Mouse (Mus musculus): ENCODE data around the gene Ptprj. TPM values are rescaled to one million over a fixed set of nuclear protein-coding genes. Genes with fewer than 3 reads are reported as not detected.

The Ptprj gene
- polyA plus RNA-seq, 1 experiment from 2014 or later, result 1.7 TPM

DNA sequence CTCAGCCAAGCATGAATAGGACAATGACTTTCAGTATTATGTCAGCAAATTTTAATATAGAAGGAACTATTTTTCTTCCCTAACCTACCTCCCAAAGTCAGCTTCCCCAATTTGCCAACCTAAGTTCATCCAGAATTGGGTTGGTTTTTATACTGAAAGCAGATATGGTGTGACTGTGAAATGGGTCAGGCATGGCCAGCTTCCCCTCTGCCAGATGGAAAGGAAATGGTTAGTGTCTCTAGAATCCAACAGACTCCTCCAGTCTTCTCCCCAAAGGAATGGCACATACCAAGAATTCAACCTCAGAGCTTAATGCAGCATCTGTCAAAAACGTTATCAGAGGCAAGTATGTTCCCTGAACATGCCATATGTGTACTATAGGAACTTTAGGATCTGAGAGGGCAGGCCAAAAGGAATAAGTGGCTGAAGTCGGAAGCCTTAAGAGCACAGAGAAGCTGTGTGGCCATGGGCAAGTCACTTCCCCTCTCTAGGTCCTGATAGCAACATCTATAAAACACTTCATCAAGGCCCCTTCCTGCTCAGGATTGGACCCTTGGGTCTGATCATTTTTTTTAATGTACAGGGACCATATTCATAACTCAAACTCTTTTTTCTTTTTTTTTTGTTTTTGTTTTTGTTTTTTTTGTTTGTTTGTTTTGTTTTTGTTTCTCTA lies 21.3 kb downstream of the Ptprj start:
- Histone ChIP-seq H3K4me1 (replicated peaks) (peaks cover 97% of the 10 kb centered on the region), H3K9ac (peak overlapping the region; percentile 79), H3K9me3 (replicated peaks) (no peaks in the 10 kb centered on the region), H3K27ac (peak overlapping the region; percentile 100), H3K4me2 (peak overlapping the region; percentile 69), H3K4me3 (replicated peaks) (0 out of 2 replicates have a peak overlapping the region, but pooled peaks have one; percentile 19), H3K27me3 (no peaks in the 10 kb centered on the region), H3K36me3 (no peaks in the 10 kb centered on the region)
- ATAC-seq (ENCODE audit: low read depth) (no peak), DNase-seq (no peak)
- 36% methylated on average over 2 of the region's 2 CpGs for WGBS (ENCODE audit: insufficient replicate concordance)

- Histone ChIP-seq H3K9ac (peak overlapping the region; percentile 79), H3K36me3 (no peaks in the 10 kb centered on the region), H3K4me2 (peak overlapping the region; percentile 69; the same call in 1 of the 2 replicates), H3K27me3 (no peaks in the 10 kb centered on the region), H3K4me3 (replicated peaks) (no peak overlapping the region), H3K9me3 (replicated peaks) (no peaks in the 10 kb centered on the region), H3K4me1 (replicated peaks) (peaks cover 97% of the 10 kb centered on the region), H3K27ac (peak overlapping the region; percentile 100)
- DNase-seq (no peak), ATAC-seq (ENCODE audit: low read depth) (no peak)
- 78% methylated on average over 11 of the region's 11 CpGs for WGBS (ENCODE audit: insufficient replicate concordance)
These were observed 22.1 kb downstream of the Ptprj start for GRCm38 (mm10) chr2:90558361-90558760.

DNA sequence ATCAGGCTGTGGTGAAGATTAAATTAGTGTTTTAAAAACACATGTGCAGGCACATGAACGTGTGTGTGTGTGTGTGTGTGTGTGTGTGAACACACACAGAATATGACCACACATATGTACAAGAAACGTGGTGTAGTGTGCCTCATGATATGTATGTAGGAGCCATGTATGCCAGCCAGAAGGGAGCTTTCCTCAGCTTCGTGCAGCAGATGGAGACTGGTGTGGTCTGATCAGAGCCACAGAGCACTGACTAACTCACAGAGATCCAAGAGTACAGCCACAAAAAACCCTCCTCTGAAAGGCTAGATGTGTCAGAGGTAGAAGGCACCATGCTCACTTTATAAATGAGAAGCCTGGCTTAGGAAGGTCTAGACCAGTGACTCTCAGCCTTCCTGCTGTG lies 22.5 kb downstream of the Ptprj start:
- H3K4me2 ChIP-seq, result no peak overlapping the region
- peak overlapping the region; percentile 79; the same call in 1 of the 2 replicates for H3K9ac ChIP-seq
- ATAC-seq (ENCODE audit: low read depth), result no peak

DNA sequence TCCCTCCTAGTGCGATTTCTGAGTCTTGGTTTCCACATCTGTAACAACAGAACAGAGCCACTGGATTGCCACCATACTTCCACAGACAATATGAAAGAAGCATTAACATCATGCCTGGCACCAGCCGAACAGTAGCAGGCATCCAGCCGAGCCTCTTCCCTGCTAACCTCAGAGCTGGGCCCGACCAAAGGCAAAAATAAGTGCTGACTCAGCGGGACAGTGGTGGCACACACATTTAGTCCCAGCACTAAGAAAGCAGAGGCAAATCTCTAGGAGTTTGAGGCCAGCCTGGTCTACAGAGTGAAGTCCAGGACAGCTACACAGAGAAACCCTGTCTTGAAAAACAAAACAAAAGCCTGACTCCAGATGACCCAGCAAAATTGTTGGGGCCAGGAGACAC lies 24.7 kb downstream of the Ptprj start:
- Histone ChIP-seq H3K36me3 (no peaks in the 10 kb centered on the region), H3K4me1 (replicated peaks) (peaks cover 86% of the 10 kb centered on the region), H3K27ac (peak overlapping the region; percentile 50), H3K9ac (0 out of 2 replicates have a peak overlapping the region, but pooled peaks have one; percentile 3), H3K4me2 (no peak overlapping the region), H3K27me3 (no peaks in the 10 kb centered on the region), H3K9me3 (replicated peaks) (no peaks in the 10 kb centered on the region), H3K4me3 (replicated peaks) (no peak overlapping the region)
- ATAC-seq (ENCODE audit: low read depth) (no peak), DNase-seq (no peak)
- WGBS (ENCODE audit: insufficient replicate concordance), result 48% methylated on average over 5 of the region's 5 CpGs

More for the DNA sequence above, 22.5 kb downstream of the Ptprj start:
- Histone ChIP-seq H3K4me1 (replicated peaks) (peaks cover 93% of the 10 kb centered on the region), H3K9me3 (replicated peaks) (no peaks in the 10 kb centered on the region), H3K27ac (peak overlapping the region; percentile 100), H3K36me3 (no peaks in the 10 kb centered on the region), H3K27me3 (no peaks in the 10 kb centered on the region), H3K4me3 (replicated peaks) (no peak overlapping the region)
- WGBS (ENCODE audit: insufficient replicate concordance), result 61% methylated on average over 3 of the region's 3 CpGs
- DNase-seq, result no peak

- Histone ChIP-seq H3K4me2 (no peak overlapping the region), H3K9me3 (replicated peaks) (no peaks in the 10 kb centered on the region), H3K27ac (peak overlapping the region; percentile 58), H3K36me3 (no peaks in the 10 kb centered on the region), H3K9ac (no peak overlapping the region), H3K27me3 (no peaks in the 10 kb centered on the region), H3K4me3 (replicated peaks) (no peak overlapping the region), H3K4me1 (replicated peaks) (peaks cover 85% of the 10 kb centered on the region)
- DNase-seq, result no peak
- ATAC-seq (ENCODE audit: low read depth), result no peak
- 84% methylated on average over 4 of the region's 4 CpGs for WGBS (ENCODE audit: insufficient replicate concordance)
These were observed 25.6 kb downstream of the Ptprj start for GRCm38 (mm10) chr2:90554806-90555205.

GRCm38 (mm10) chr2:90553861-90554260 lies 26.6 kb downstream of the Ptprj start:
- Histone ChIP-seq H3K9ac (0 out of 2 replicates have a peak overlapping the region, but pooled peaks have one; percentile 26), H3K4me1 (replicated peaks) (peaks cover 85% of the 10 kb centered on the region), H3K4me2 (no peak overlapping the region), H3K36me3 (no peaks in the 10 kb centered on the region), H3K27me3 (no peaks in the 10 kb centered on the region), H3K4me3 (replicated peaks) (no peak overlapping the region), H3K9me3 (replicated peaks) (no peaks in the 10 kb centered on the region), H3K27ac (peak overlapping the region; percentile 58)
- WGBS (ENCODE audit: insufficient replicate concordance), result 61% methylated on average over 4 of the region's 4 CpGs
- DNase-seq (no peak), ATAC-seq (ENCODE audit: low read depth) (peak; percentile 69)

- H3K9ac ChIP-seq, result peak overlapping the region; percentile 23; the same call in 1 of the 2 replicates
- no peaks in the 10 kb centered on the region for H3K36me3 ChIP-seq
- no peak overlapping the region for H3K4me2 ChIP-seq
- H3K4me1 ChIP-seq (replicated peaks), result peaks cover 62% of the 10 kb centered on the region
- H3K9me3 ChIP-seq (replicated peaks), result no peaks in the 10 kb centered on the region
- H3K27me3 ChIP-seq, result no peaks in the 10 kb centered on the region
- H3K27ac ChIP-seq, result no peak overlapping the region
- ATAC-seq (ENCODE audit: low read depth) (peak; percentile 27; the same call in 1 of the 2 replicates), DNase-seq (no peak)
- H3K4me3 ChIP-seq (replicated peaks), result no peak overlapping the region
- WGBS (ENCODE audit: insufficient replicate concordance), result 59% methylated on average over 6 of the region's 6 CpGs
These were observed 29.8 kb downstream of the Ptprj start for GRCm38 (mm10) chr2:90550656-90551055.

DNA sequence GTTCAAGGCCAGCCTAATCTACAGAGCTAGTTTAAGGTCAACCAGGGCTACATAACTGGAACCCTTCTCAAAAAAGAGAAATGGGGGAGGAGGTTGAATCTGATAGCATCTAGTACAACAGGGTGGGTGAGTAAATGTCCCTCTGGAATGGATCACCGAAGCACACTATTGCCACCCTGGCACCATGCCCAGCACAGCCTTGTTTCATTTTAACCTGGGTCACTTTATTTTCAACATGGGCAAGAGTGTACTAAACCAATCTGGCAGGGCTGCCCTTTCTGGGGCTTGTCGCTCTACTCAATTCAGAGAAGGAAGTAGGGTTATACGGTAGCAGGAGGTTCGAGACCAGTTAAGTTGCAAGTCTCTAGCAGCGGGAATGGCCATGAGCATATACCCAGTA lies 31.9 kb downstream of the Ptprj start:
- H3K9ac ChIP-seq, result no peak overlapping the region
- H3K9me3 ChIP-seq (replicated peaks), result no peaks in the 10 kb centered on the region
- peaks cover 41% of the 10 kb centered on the region for H3K4me1 ChIP-seq (replicated peaks)
- WGBS (ENCODE audit: insufficient replicate concordance), result 71% methylated on average over 5 of the region's 5 CpGs
- DNase-seq (no peak), ATAC-seq (ENCODE audit: low read depth) (no peak)
- H3K27me3 ChIP-seq, result no peaks in the 10 kb centered on the region
- H3K36me3 ChIP-seq, result no peaks in the 10 kb centered on the region
- no peak overlapping the region for H3K4me2 ChIP-seq
- H3K27ac ChIP-seq, result no peak overlapping the region
- H3K4me3 ChIP-seq (replicated peaks), result no peak overlapping the region

DNA sequence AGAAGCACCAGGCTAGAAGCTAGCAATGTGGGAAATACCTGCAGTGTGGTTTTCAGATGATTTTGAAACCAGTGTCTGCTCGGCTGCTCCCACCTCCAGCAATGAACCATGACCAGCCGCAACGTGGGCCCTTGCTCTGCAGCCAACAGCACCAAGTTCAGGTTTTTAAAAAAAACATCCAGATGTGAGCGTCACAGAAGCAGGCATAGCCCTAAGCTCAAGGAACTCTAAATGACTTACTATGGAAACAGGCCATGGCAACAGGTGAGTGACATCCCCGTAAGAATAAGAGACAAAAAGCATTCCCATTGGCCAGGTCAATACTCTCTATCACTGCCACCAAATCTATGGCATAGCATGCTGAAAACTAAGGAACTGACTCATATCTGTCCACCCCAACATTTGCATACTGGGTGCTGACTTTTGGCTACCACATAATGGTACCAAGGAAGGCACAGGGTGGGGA lies 33.3 kb downstream of the Ptprj start:
- Histone ChIP-seq H3K4me2 (no peak overlapping the region), H3K27ac (no peak overlapping the region), H3K9me3 (replicated peaks) (no peaks in the 10 kb centered on the region), H3K27me3 (no peaks in the 10 kb centered on the region), H3K36me3 (no peaks in the 10 kb centered on the region), H3K4me3 (replicated peaks) (no peak overlapping the region), H3K4me1 (replicated peaks) (peaks cover 48% of the 10 kb centered on the region), H3K9ac (no peak overlapping the region)
- DNase-seq, result no peak
- ATAC-seq (ENCODE audit: low read depth), result no peak
- WGBS (ENCODE audit: insufficient replicate concordance), result 78% methylated on average over 5 of the region's 5 CpGs

DNA sequence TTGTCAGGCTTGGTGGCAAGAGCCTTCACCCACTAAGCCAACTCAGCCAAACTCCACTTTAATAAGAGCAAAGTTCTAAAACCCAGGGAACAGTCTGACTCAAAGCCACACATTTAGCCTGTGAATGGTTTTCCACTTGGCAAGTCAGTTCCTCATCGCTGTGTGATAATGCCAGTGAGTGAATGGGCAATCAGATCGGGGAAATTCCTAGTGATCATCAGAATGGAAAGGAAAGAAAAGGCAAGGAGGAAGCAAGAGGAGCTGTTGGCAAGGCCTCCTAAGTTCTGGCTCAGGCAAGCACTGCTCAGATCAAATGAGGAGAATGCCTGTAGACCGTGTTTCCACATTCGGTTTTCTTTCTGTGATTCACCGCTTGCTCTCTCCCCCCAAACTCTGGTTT lies 35.2 kb downstream of the Ptprj start:
- H3K9ac ChIP-seq, result no peak overlapping the region
- H3K27ac ChIP-seq, result no peak overlapping the region
- peaks cover 30% of the 10 kb centered on the region for H3K4me1 ChIP-seq (replicated peaks)
- no peak for DNase-seq
- H3K4me2 ChIP-seq, result no peak overlapping the region
- 88% methylated on average over 5 of the region's 5 CpGs for WGBS (ENCODE audit: insufficient replicate concordance)
- ATAC-seq (ENCODE audit: low read depth), result no peak
- no peak overlapping the region for H3K4me3 ChIP-seq (replicated peaks)
- H3K36me3 ChIP-seq, result no peaks in the 10 kb centered on the region
- no peaks in the 10 kb centered on the region for H3K27me3 ChIP-seq
- H3K9me3 ChIP-seq (replicated peaks), result no peaks in the 10 kb centered on the region

- Histone ChIP-seq H3K27ac (no peak overlapping the region), H3K4me3 (replicated peaks) (no peak overlapping the region), H3K4me2 (no peak overlapping the region), H3K4me1 (replicated peaks) (peaks cover 19% of the 10 kb centered on the region), H3K36me3 (no peaks in the 10 kb centered on the region), H3K27me3 (no peaks in the 10 kb centered on the region), H3K9ac (no peak overlapping the region), H3K9me3 (replicated peaks) (no peaks in the 10 kb centered on the region)
- 81% methylated on average over 3 of the region's 3 CpGs for WGBS (ENCODE audit: insufficient replicate concordance)
- DNase-seq (no peak), ATAC-seq (ENCODE audit: low read depth) (no peak)
These were observed 36.5 kb downstream of the Ptprj start for GRCm38 (mm10) chr2:90543989-90544388.
